Comparison of ENCODE assay signal across 13 mouse cellular contexts in the genomic region with DNA sequence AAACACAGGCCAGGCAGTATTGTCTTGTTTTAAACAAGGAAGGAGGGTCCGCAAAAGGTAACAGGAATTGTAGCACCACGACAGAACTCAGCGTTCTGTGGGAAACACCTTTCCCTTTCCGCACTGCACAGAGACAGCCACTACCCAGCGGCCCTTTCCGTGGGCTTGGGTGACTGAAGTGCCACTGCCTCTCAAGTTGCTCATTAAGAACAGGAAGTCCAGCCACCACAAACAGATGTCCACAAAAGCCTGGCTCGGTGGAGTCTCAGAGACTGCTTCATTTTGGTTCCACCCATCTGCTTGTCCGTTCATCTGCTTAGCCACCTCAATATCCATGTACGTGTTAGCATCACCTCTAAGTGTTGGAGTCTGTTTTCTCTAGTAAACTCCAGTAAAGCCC. TPM values are rescaled to one million over a fixed set of nuclear protein-coding genes. Genes with fewer than 3 reads are reported as not detected.
DNase-seq lines count a peak whose midpoint lies in the region; ATAC-seq lines count a peak whose summit lies in the region.
"Had no signal": no experiment of that assay in that cellular context is flagged by ENCODE, and none has a peak within 500 bp of the region (broad histone marks: within the 10 kb centered on the region; RNA-seq: fewer than 3 reads in every experiment).

No protein-coding gene starts in this region.

- no peak for DNase-seq in kidney, adult 18-20 months
- no peak for DNase-seq in liver, embryonic 13.5 days
- DNase-seq in right cerebral cortex, adult 18-20 months: no peak
- DNase-seq in adrenal gland, postnatal 4 days (ENCODE audit: low spot score in 2 of 2): no peak
- no peak for DNase-seq in yolk sac, embryonic 10.5 days (ENCODE audit: low spot score)
- DNase-seq: thymus, adult 2 months had no signal

- 58% methylated on average over 9 of the region's 9 CpGs for WGBS in kidney, embryonic 14.5 days
- 63% methylated on average over 9 of the region's 9 CpGs for WGBS in heart, embryonic 16.5 days
- WGBS in liver, embryonic 13.5 days (ENCODE audit: insufficient replicate concordance): 23% methylated on average over 9 of the region's 9 CpGs

- no peaks in the 10 kb centered on the region for H3K9me3 ChIP-seq in kidney, embryonic 14.5 days (ENCODE audit: control insufficient read depth, low read length)
- H3K9me3 ChIP-seq in heart, embryonic 16.5 days (replicated peaks; ENCODE audit: control insufficient read depth, low read length): no peaks in the 10 kb centered on the region
- no peaks in the 10 kb centered on the region for H3K9me3 ChIP-seq in liver, embryonic 13.5 days (replicated peaks)
- H3K9me3 ChIP-seq: G1E; limb, embryonic 12.5 days; neural tube, embryonic 15.5 days had no signal

- H3K4me1 ChIP-seq in kidney, embryonic 14.5 days (ENCODE audit: control insufficient read depth, insufficient read depth, low read length): no peaks in the 10 kb centered on the region
- no peaks in the 10 kb centered on the region for H3K4me1 ChIP-seq in heart, embryonic 16.5 days (ENCODE audit: control insufficient read depth, insufficient read depth, low read length)
- peaks cover 20% of the 10 kb centered on the region for H3K4me1 ChIP-seq in liver, embryonic 13.5 days (replicated peaks)
- H3K4me1 ChIP-seq: neural tube, embryonic 15.5 days had no signal

- no peak overlapping the region for H3K4me3 ChIP-seq in kidney, embryonic 14.5 days (ENCODE audit: low read length)
- peak overlapping the region; percentile 44; the same call in 1 of the 2 replicates for H3K4me3 ChIP-seq in heart, embryonic 16.5 days (ENCODE audit: low read length)
- peak overlapping the region; percentile 40; the same call in 1 of the 2 replicates for H3K4me3 ChIP-seq in liver, embryonic 13.5 days (replicated peaks)
- H3K4me3 ChIP-seq: limb, embryonic 12.5 days; neural tube, embryonic 15.5 days had no signal

- no peak overlapping the region for H3K27ac ChIP-seq in kidney, embryonic 14.5 days (ENCODE audit: low read depth, low read length)
- no peak overlapping the region for H3K27ac ChIP-seq in heart, embryonic 16.5 days (ENCODE audit: low read length)
- no peak overlapping the region for H3K27ac ChIP-seq in liver, embryonic 13.5 days
- H3K27ac ChIP-seq: hindbrain, postnatal 0 days; limb, embryonic 12.5 days; neural tube, embryonic 15.5 days had no signal

- H3K36me3 ChIP-seq in kidney, embryonic 14.5 days (ENCODE audit: control insufficient read depth, insufficient read depth, low read length): no peaks in the 10 kb centered on the region
- H3K36me3 ChIP-seq in heart, embryonic 16.5 days (ENCODE audit: control insufficient read depth, insufficient read depth): no peaks in the 10 kb centered on the region
- no peaks in the 10 kb centered on the region for H3K36me3 ChIP-seq in liver, embryonic 13.5 days
- H3K36me3 ChIP-seq: limb, embryonic 12.5 days; neural tube, embryonic 15.5 days had no signal

- no peak for ATAC-seq in kidney, embryonic 14.5 days (ENCODE audit: low FRiP score, low TSS enrichment)
- no peak for ATAC-seq in heart, embryonic 16.5 days (replicated peaks; ENCODE audit: extremely low read depth, insufficient read depth, low FRiP score)
- ATAC-seq in liver, embryonic 13.5 days (ENCODE audit: low read depth): no peak
- peak; percentile 44 for ATAC-seq in neutrophil, adult 5-6 weeks (ENCODE audit: extremely low read depth, insufficient number of reproducible peaks, low FRiP score, poor library complexity, severe bottlenecking)
- ATAC-seq: hindbrain, postnatal 0 days had no signal

- H3K27me3 ChIP-seq in kidney, embryonic 14.5 days (ENCODE audit: control insufficient read depth, insufficient read depth, low read length): no peaks in the 10 kb centered on the region
- no peaks in the 10 kb centered on the region; the same call in 1 of the 2 replicates for H3K27me3 ChIP-seq in heart, embryonic 16.5 days (ENCODE audit: control insufficient read depth, insufficient read depth, low read length)
- no peaks in the 10 kb centered on the region; the same call in 1 of the 2 replicates for H3K27me3 ChIP-seq in liver, embryonic 13.5 days
- H3K27me3 ChIP-seq: neural tube, embryonic 15.5 days had no signal

- H3K9ac ChIP-seq in kidney, embryonic 14.5 days (ENCODE audit: low read depth, low read length): no peak overlapping the region
- H3K9ac ChIP-seq in heart, embryonic 16.5 days (ENCODE audit: low read length): no peak overlapping the region
- no peak overlapping the region for H3K9ac ChIP-seq in liver, embryonic 13.5 days
- H3K9ac ChIP-seq: limb, embryonic 12.5 days; neural tube, embryonic 15.5 days had no signal

- H3K4me2 ChIP-seq in kidney, embryonic 14.5 days (replicated peaks; ENCODE audit: low read depth, low read length): peak overlapping the region; percentile 26
- H3K4me2 ChIP-seq in heart, embryonic 16.5 days (ENCODE audit: low read depth, low read length): peak overlapping the region; percentile 50
- peak overlapping the region; percentile 51 for H3K4me2 ChIP-seq in liver, embryonic 13.5 days
- H3K4me2 ChIP-seq: neural tube, embryonic 15.5 days had no signal

RNA-seq across cellular contexts. Expression of a gene that starts 38.7 kb away (rescaled TPM):
- polyA plus RNA-seq in kidney, embryonic 14.5 days (2014; fragmentation: Nextera tagmentation; extraction: Ambion mirVana): 3.3 and 5.1 TPM in 2 replicates
- 4.7 and 7.5 TPM in 2 replicates for polyA plus RNA-seq in heart, embryonic 16.5 days (2015; fragmentation: Nextera tagmentation; extraction: Ambion mirVana)
- polyA plus RNA-seq in liver, embryonic 13.5 days (2015; fragmentation: Nextera tagmentation; extraction: Ambion mirVana): 2.8 and 3.6 TPM in 2 replicates
- 358 and 369 TPM in 2 replicates for total RNA-seq in neutrophil, adult 5-6 weeks (2017)
- 1 to 10 TPM; 5.8 to 6.1 TPM for total RNA-seq in adrenal gland, postnatal 4 days (2021)
